Mouse (Mus musculus): ENCODE data around the gene 1190007I07Rik.

The 1190007I07Rik gene

GRCm38 (mm10) chr10:82622671-82623552 lies at the start of gene 1190007I07Rik:
Gene 1190007I07Rik, minus strand, starts transcription at chr10:82623228.
- peak; percentile 65 to 78 for DNase-seq

- no peak for DNase-seq
These were observed 47.2 kb upstream of the 1190007I07Rik start for GRCm38 (mm10) chr10:82670205-82670604.

GRCm38 (mm10) chr10:82666436-82667234 lies 43.6 kb upstream of the 1190007I07Rik start:
- DNase-seq: peak; percentile 75 to 84

- no peak for DNase-seq
These were observed 42.9 kb upstream of the 1190007I07Rik start for GRCm38 (mm10) chr10:82665951-82666350.

- no peak for DNase-seq
These were observed 40.3 kb upstream of the 1190007I07Rik start for GRCm38 (mm10) chr10:82663289-82663688.

GRCm38 (mm10) chr10:82662267-82662990 lies 39.4 kb upstream of the 1190007I07Rik start:
- peak; percentile 42 to 70 for DNase-seq

GRCm38 (mm10) chr10:82661820-82662219 lies 38.8 kb upstream of the 1190007I07Rik start:
- DNase-seq: peak; percentile 13 to 26

- DNase-seq: no peak
These were observed 31.6 kb upstream of the 1190007I07Rik start for GRCm38 (mm10) chr10:82654581-82654980.

- DNase-seq: no peak
These were observed 29.6 kb upstream of the 1190007I07Rik start for GRCm38 (mm10) chr10:82652625-82653024.

GRCm38 (mm10) chr10:82651221-82651620 lies 28.2 kb upstream of the 1190007I07Rik start:
- no peak for DNase-seq

- DNase-seq: no peak
These were observed 24.3 kb upstream of the 1190007I07Rik start for GRCm38 (mm10) chr10:82647205-82647811.

GRCm38 (mm10) chr10:82646083-82646482 lies 23.1 kb upstream of the 1190007I07Rik start:
- no peak for DNase-seq

- no peak for DNase-seq
These were observed 18.5 kb upstream of the 1190007I07Rik start for GRCm38 (mm10) chr10:82641481-82641880.

- no peak for DNase-seq
These were observed 16.1 kb upstream of the 1190007I07Rik start for GRCm38 (mm10) chr10:82639032-82639698.

GRCm38 (mm10) chr10:82636321-82636720 lies 13.3 kb upstream of the 1190007I07Rik start:
- no peak for DNase-seq

- DNase-seq: no peak
These were observed 11.3 kb upstream of the 1190007I07Rik start for GRCm38 (mm10) chr10:82634348-82634747.

- no peak for DNase-seq
These were observed 9.7 kb upstream of the 1190007I07Rik start for GRCm38 (mm10) chr10:82632496-82633280.

- no peak for DNase-seq
These were observed 8.1 kb upstream of the 1190007I07Rik start for GRCm38 (mm10) chr10:82631133-82631532.

GRCm38 (mm10) chr10:82630497-82630896 lies 7.5 kb upstream of the 1190007I07Rik start:
- no peak for DNase-seq

GRCm38 (mm10) chr10:82629586-82630255 lies 6.7 kb upstream of the 1190007I07Rik start, which contains the start of gene Tdg:
Gene Tdg, plus strand, starts transcription at chr10:82629828.
- DNase-seq: peak; percentile 87 to 92

All from thymus, adult 18-20 months (tissue).